Mouse (Mus musculus): ENCODE results near the gene Cgn. TPM values are rescaled to one million over a fixed set of nuclear protein-coding genes. Genes with fewer than 3 reads are reported as not detected.
A peak's percentile ranks its signal among the peaks of the same experiment; 100 is the strongest.

Cgn gene
- total and polyA plus RNA-seq, 3 experiments, result 0.04 to 1.1 (median 0.17) TPM

GRCm38 (mm10) chr3:94811628-94812027 lies 25.3 kb upstream of the Cgn start:
- Histone ChIP-seq H3K4me1 (ENCODE audit: control insufficient read depth in 1 of 2, insufficient read depth in 2 of 2) (no peaks in the 10 kb centered on the region), H3K79me2 (replicated peaks; ENCODE audit: control insufficient read depth, extremely low read depth, insufficient read depth, poor library complexity, severe bottlenecking) (no peaks in the 10 kb centered on the region), H3K27ac (ENCODE audit: insufficient read depth, low read depth) (no peak overlapping the region), H3K4me3 (replicated peaks in 1 of 3; ENCODE audit: low read depth in 2 of 3, low read length in 2 of 3, poor library complexity in 1 of 3) (no peak overlapping the region), H3K9me3 (replicated peaks; ENCODE audit: low read length) (no peaks in the 10 kb centered on the region), H3K4me2 (ENCODE audit: insufficient read depth, low read depth, poor library complexity, severe bottlenecking) (no peak overlapping the region), H3K36me3 (replicated peaks in 1 of 2; ENCODE audit: control insufficient read depth in 1 of 2, insufficient read depth in 1 of 2, low read length in 1 of 2) (no peaks in the 10 kb centered on the region), H3K27me3 (replicated peaks) (no peaks in the 10 kb centered on the region), H3K9ac (ENCODE audit: insufficient read depth, low read depth) (no peak overlapping the region)
- peak; percentile 12 for DNase-seq (ENCODE audit: extremely low read depth)
- TF ChIP-seq RAD21 (IDR thresholded peaks at IDR 0.05; ENCODE audit: low read depth, low read length) (peak; percentile 9), KAT2A (IDR thresholded peaks at IDR 0.05; ENCODE audit: insufficient replicate concordance, low read length) (no peak), SMC3 (IDR thresholded peaks at IDR 0.05; ENCODE audit: low read depth, low read length) (peak; percentile 33), ELF1 (IDR thresholded peaks at IDR 0.05; ENCODE audit: low read depth, low read length) (no peak), UBTF (IDR thresholded peaks at IDR 0.05; ENCODE audit: low read depth, low read length) (no peak), CTCF (conservative IDR thresholded peaks at IDR 0.05 in 1 of 2, IDR thresholded peaks at IDR 0.05 in 1 of 2; ENCODE audit: low read depth in 2 of 2, low read length in 2 of 2) (peak in 1 of 2 experiments; percentile 48; a peak in 2 of 4 replicates), MYC (IDR thresholded peaks at IDR 0.05; ENCODE audit: low read depth, low read length) (no peak)
- in situ Hi-C loops (cut with MboI; ENCODE audit: low pct_ligation_motif_present, low pct_unique_long_range_greater_than_20kb, low sequenced_read_pairs), result no loop called here
- dilution Hi-C loops (cut with MboI; ENCODE audit: extremely low pct_ligation_motif_present, extremely low pct_unique_long_range_greater_than_20kb, low sequenced_read_pairs), result no loop called here

- in situ Hi-C loops (cut with MboI; ENCODE audit: low pct_ligation_motif_present, low pct_unique_long_range_greater_than_20kb, low sequenced_read_pairs) (no loop called here), dilution Hi-C loops (cut with MboI; ENCODE audit: extremely low pct_ligation_motif_present, extremely low pct_unique_long_range_greater_than_20kb, low sequenced_read_pairs) (no loop called here)
- H3K4me2 ChIP-seq (ENCODE audit: insufficient read depth, low read depth, poor library complexity, severe bottlenecking), result no peak overlapping the region
- H3K9me3 ChIP-seq (replicated peaks; ENCODE audit: low read length), result no peaks in the 10 kb centered on the region
- H3K27ac ChIP-seq (ENCODE audit: insufficient read depth, low read depth), result no peak overlapping the region
- H3K27me3 ChIP-seq (replicated peaks), result peaks cover under 1% of the 10 kb centered on the region
- no peak for DNase-seq (ENCODE audit: extremely low read depth)
- H3K4me1 ChIP-seq (ENCODE audit: control insufficient read depth in 1 of 2, insufficient read depth in 2 of 2), result no peaks in the 10 kb centered on the region
- H3K4me3 ChIP-seq (replicated peaks in 1 of 3; ENCODE audit: low read depth in 2 of 3, low read length in 2 of 3, poor library complexity in 1 of 3), result no peak overlapping the region
- TF ChIP-seq NELFE (IDR thresholded peaks at IDR 0.05; ENCODE audit: low read depth, low read length), result no peak
- no peak for TF ChIP-seq POLR2AphosphoS2 (IDR thresholded peaks at IDR 0.05; ENCODE audit: low read depth, low read length)
- no peak for TF ChIP-seq JUN (IDR thresholded peaks at IDR 0.05; ENCODE audit: insufficient read depth, low read depth, low read length)
- TF ChIP-seq ETS1 (conservative IDR thresholded peaks at IDR 0.05; ENCODE audit: low read depth, low read length), result no peak
- no peak for TF ChIP-seq ZMIZ1 (IDR thresholded peaks at IDR 0.05; ENCODE audit: low read depth, low read length)
- TF ChIP-seq CTCF (conservative IDR thresholded peaks at IDR 0.05 in 1 of 2, IDR thresholded peaks at IDR 0.05 in 1 of 2; ENCODE audit: low read depth in 2 of 2, low read length in 2 of 2), result peak in 1 of 2 experiments; percentile 25; a peak in 1 of 4 replicates
- no peak for TF ChIP-seq BHLHE40 (IDR thresholded peaks at IDR 0.05; ENCODE audit: low read depth, low read length)
- TF ChIP-seq CHD2 (IDR thresholded peaks at IDR 0.05; ENCODE audit: low read length), result no peak
- H3K79me2 ChIP-seq (replicated peaks; ENCODE audit: control insufficient read depth, extremely low read depth, insufficient read depth, poor library complexity, severe bottlenecking), result no peaks in the 10 kb centered on the region
- H3K36me3 ChIP-seq (replicated peaks in 1 of 2; ENCODE audit: control insufficient read depth in 1 of 2, insufficient read depth in 1 of 2, low read length in 1 of 2), result no peaks in the 10 kb centered on the region
- H3K9ac ChIP-seq (ENCODE audit: insufficient read depth, low read depth), result no peak overlapping the region
These were observed 22.0 kb upstream of the Cgn start for GRCm38 (mm10) chr3:94808296-94808695.

- H3K27me3 ChIP-seq (replicated peaks), result peaks cover 15% of the 10 kb centered on the region
- H3K79me2 ChIP-seq (replicated peaks; ENCODE audit: control insufficient read depth, extremely low read depth, insufficient read depth, poor library complexity, severe bottlenecking), result no peaks in the 10 kb centered on the region
- no peak overlapping the region for H3K9ac ChIP-seq (ENCODE audit: insufficient read depth, low read depth)
- no peaks in the 10 kb centered on the region for H3K9me3 ChIP-seq (replicated peaks; ENCODE audit: low read length)
- no peaks in the 10 kb centered on the region for H3K4me1 ChIP-seq (ENCODE audit: control insufficient read depth in 1 of 2, insufficient read depth in 2 of 2)
- dilution Hi-C loops (cut with MboI; ENCODE audit: extremely low pct_ligation_motif_present, extremely low pct_unique_long_range_greater_than_20kb, low sequenced_read_pairs), result no loop called here
- TF ChIP-seq UBTF (IDR thresholded peaks at IDR 0.05; ENCODE audit: low read depth, low read length) (no peak), BHLHE40 (IDR thresholded peaks at IDR 0.05; ENCODE audit: low read depth, low read length) (no peak), CHD1 (IDR thresholded peaks at IDR 0.05; ENCODE audit: low read depth, low read length) (no peak), JUN (IDR thresholded peaks at IDR 0.05; ENCODE audit: insufficient read depth, low read depth, low read length) (no peak), MEF2A (IDR thresholded peaks at IDR 0.05; ENCODE audit: borderline replicate concordance, low read depth, low read length) (no peak), ZMIZ1 (IDR thresholded peaks at IDR 0.05; ENCODE audit: low read depth, low read length) (no peak), ETS1 (conservative IDR thresholded peaks at IDR 0.05; ENCODE audit: low read depth, low read length) (no peak), MYC (IDR thresholded peaks at IDR 0.05; ENCODE audit: low read depth, low read length) (no peak), E2F4 (IDR thresholded peaks at IDR 0.05; ENCODE audit: insufficient replicate concordance, low read depth, low read length) (no peak), HCFC1 (IDR thresholded peaks at IDR 0.05; ENCODE audit: low read depth, low read length) (no peak), CHD2 (IDR thresholded peaks at IDR 0.05; ENCODE audit: low read length) (no peak), ELF1 (IDR thresholded peaks at IDR 0.05; ENCODE audit: low read depth, low read length) (no peak), ZKSCAN1 (IDR thresholded peaks at IDR 0.05; ENCODE audit: borderline replicate concordance, low read depth, low read length) (no peak)
- in situ Hi-C loops (cut with MboI; ENCODE audit: low pct_ligation_motif_present, low pct_unique_long_range_greater_than_20kb, low sequenced_read_pairs), result no loop called here
- H3K4me3 ChIP-seq (replicated peaks in 1 of 3; ENCODE audit: low read depth in 2 of 3, low read length in 2 of 3, poor library complexity in 1 of 3), result no peak overlapping the region
- no peak for DNase-seq (ENCODE audit: extremely low read depth)
- H3K27ac ChIP-seq (ENCODE audit: insufficient read depth, low read depth), result no peak overlapping the region
- H3K4me2 ChIP-seq (ENCODE audit: insufficient read depth, low read depth, poor library complexity, severe bottlenecking), result no peak overlapping the region
- no peaks in the 10 kb centered on the region for H3K36me3 ChIP-seq (replicated peaks in 1 of 2; ENCODE audit: control insufficient read depth in 1 of 2, insufficient read depth in 1 of 2, low read length in 1 of 2)
These were observed 18.7 kb upstream of the Cgn start for GRCm38 (mm10) chr3:94804976-94805375.

All from CH12.LX (cell line).